Comparison of ENCODE assay signal across 22 mouse cellular contexts in the genomic region with DNA sequence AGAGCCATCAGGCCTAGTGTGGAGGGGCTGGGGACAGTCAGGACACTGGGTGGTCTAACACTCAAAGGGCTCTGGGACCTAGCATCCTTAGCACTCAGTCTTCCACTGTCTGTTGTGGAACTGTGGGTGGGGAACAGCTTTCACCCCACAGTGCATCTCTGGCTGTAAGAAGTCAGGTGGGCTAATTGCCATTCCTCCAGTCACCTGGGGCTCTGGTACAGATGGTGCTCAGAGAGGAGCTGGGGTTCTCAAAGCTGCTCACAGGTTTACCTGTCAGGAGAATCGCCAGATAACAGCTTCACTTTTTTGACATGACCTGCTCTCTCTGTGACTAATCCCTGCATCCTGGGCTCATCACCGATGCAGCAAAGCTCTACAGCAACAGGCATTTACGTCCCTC. TPM values are rescaled to one million over a fixed set of nuclear protein-coding genes. Genes with fewer than 3 reads are reported as not detected.
A peak's percentile ranks its signal among the peaks of the same experiment; 100 is the strongest.
DNase-seq lines count a peak whose midpoint lies in the region; TF ChIP-seq lines count a peak whose summit lies in the region.
"Had no signal": no experiment of that assay in that cellular context is flagged by ENCODE, and none has a peak within 500 bp of the region (broad histone marks: within the 10 kb centered on the region; RNA-seq: fewer than 3 reads in every experiment).

No protein-coding gene starts in this region.

- H3K4me3 ChIP-seq in cerebellum, adult 2 months (replicated peaks; ENCODE audit: insufficient read depth, low read depth, low read length) = no peak overlapping the region
- H3K4me3 ChIP-seq: embryonic facial prominence, embryonic 15.5 days; erythroblast, embryonic 14.5 days; forebrain, embryonic 10.5 days; forebrain, embryonic 15.5 days; gastrocnemius, adult 2 months; heart, embryonic 12.5 days; hindbrain, embryonic 15.5 days had no signal

- H3K27me3 ChIP-seq in cerebellum, adult 2 months (ENCODE audit: control insufficient read depth, insufficient read depth, low read length) = no peaks in the 10 kb centered on the region
- H3K27me3 ChIP-seq: embryonic facial prominence, embryonic 15.5 days; forebrain, embryonic 15.5 days; heart, embryonic 12.5 days; hindbrain, embryonic 15.5 days had no signal

- H3K4me1 ChIP-seq in cerebellum, adult 2 months (ENCODE audit: control insufficient read depth, insufficient read depth, low read length) = peaks cover 4% of the 10 kb centered on the region
- H3K4me1 ChIP-seq: embryonic facial prominence, embryonic 15.5 days; forebrain, embryonic 10.5 days; forebrain, embryonic 15.5 days; hindbrain, embryonic 15.5 days had no signal

- intact Hi-C loops in left cerebral cortex, postnatal 4 days (cut with DNase I) = no loop called here
- intact Hi-C loops in left cerebral cortex, postnatal 25 days (cut with DNase I) = no loop called here

- no peak for TF ChIP-seq POLR2A in cerebellum, adult 2 months (IDR thresholded peaks at IDR 0.05; ENCODE audit: borderline replicate concordance, insufficient read depth, low read length)

- whole genome bisulfite sequencing in cerebellum, adult 2 months = 11% methylated on average over 3 of the region's 3 CpGs

- no peak for TF ChIP-seq CTCF in cerebellum, adult 2 months (IDR thresholded peaks at IDR 0.05; ENCODE audit: borderline replicate concordance, insufficient read depth, low read depth, low read length)

- H3K27ac ChIP-seq in cerebellum, adult 2 months (ENCODE audit: insufficient read depth, low read length) = no peak overlapping the region
- H3K27ac ChIP-seq: embryonic facial prominence, embryonic 15.5 days; forebrain, embryonic 10.5 days; forebrain, embryonic 15.5 days; gastrocnemius, adult 2 months; hindbrain, embryonic 15.5 days had no signal

- peak; percentile 44 for DNase-seq in left cerebral cortex, postnatal 4 days
- DNase-seq in left cerebral cortex, postnatal 25 days (ENCODE audit: low spot score in 2 of 2) = no peak
- peak; percentile 30 to 64 for DNase-seq in cerebellum, adult 2 months
- DNase-seq in cerebellum, postnatal 10 days = peak; percentile 82 to 84
- DNase-seq in spleen, adult 12 weeks (ENCODE audit: low spot score) = no peak
- DNase-seq in gastrocnemius, adult 18-20 months (ENCODE audit: low spot score) = no peak
- DNase-seq in retina, postnatal 1 day = no peak
- DNase-seq: adrenal gland, adult 2 months; adrenal gland, postnatal 36 days; embryo, embryonic 11 days; gastrocnemius, adult 2 months; gastrocnemius, postnatal 25 days; heart, postnatal 36 days; kidney, adult 2 months had no signal

RNA-seq across cellular contexts. Expression of a gene that starts 46.0 kb away (rescaled TPM):
- 10 to 100 TPM in 1 of 2 experiments, 1 to 10 TPM in 1; 8.3 to 14.7 TPM for total RNA-seq in left cerebral cortex, postnatal 4 days (2021)
- total RNA-seq in left cerebral cortex, postnatal 25 days (2021) = 1 to 10 TPM; 1.4 to 1.5 TPM
- polyA plus RNA-seq in cerebellum, adult 2 months (2012; rRNA removed) = 1.00 and 1.3 TPM in 2 replicates
- total RNA-seq in gastrocnemius, adult 18-20 months (2021) = 1 to 10 TPM in 1 of 2 experiments, under 1 TPM in 1; 0.66 to 1.3 TPM
- total RNA-seq: common myeloid progenitor, adult 5-6 weeks; granulocyte monocyte progenitor cell, adult 5-6 weeks had no signal

Comparison
In these comparisons a context has a peak if more than half of its experiments do, and no peak if none do; other contexts are left out.
1. DNase-seq: peak in left cerebral cortex, postnatal 4 days (single experiment), cerebellum, adult 2 months (2 of 2) and cerebellum, postnatal 10 days (2 of 2); none in left cerebral cortex, postnatal 25 days (0 of 2), spleen, adult 12 weeks (single experiment), gastrocnemius, adult 18-20 months (single experiment) and retina, postnatal 1 day (single experiment).